Mouse (Mus musculus): ENCODE measurements around the gene Fndc10.
A peak's percentile ranks its signal among the peaks of the same experiment; 100 is the strongest.
"Not testable (repeated sequence)": the region's sequence is repeated elsewhere in the genome, so short reads cannot be mapped to it uniquely, and the experiment has no call there.

Fndc10 gene

DNA sequence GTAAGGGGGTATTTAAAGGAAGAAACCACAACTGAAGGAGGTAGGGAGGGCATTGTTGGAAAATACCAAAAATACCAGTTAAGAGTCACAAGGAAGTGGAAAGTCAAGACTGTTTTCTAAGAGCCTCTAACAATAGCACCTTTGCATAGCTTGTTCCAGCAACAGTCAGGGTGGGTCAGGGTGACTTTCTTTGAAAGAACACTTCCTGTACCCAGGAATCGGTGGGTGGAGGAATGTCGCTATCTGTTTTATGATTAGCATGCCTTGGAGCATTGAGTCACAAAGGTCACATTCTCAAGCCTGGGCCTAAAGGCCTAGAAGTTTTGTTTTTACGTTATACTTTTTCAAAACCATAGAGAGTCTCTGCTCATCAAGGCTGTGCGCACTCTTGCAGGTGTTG is 6.4 kb upstream of the Fndc10 start:
- DNase-seq (ENCODE audit: low read depth), result not testable (repeated sequence)

DNA sequence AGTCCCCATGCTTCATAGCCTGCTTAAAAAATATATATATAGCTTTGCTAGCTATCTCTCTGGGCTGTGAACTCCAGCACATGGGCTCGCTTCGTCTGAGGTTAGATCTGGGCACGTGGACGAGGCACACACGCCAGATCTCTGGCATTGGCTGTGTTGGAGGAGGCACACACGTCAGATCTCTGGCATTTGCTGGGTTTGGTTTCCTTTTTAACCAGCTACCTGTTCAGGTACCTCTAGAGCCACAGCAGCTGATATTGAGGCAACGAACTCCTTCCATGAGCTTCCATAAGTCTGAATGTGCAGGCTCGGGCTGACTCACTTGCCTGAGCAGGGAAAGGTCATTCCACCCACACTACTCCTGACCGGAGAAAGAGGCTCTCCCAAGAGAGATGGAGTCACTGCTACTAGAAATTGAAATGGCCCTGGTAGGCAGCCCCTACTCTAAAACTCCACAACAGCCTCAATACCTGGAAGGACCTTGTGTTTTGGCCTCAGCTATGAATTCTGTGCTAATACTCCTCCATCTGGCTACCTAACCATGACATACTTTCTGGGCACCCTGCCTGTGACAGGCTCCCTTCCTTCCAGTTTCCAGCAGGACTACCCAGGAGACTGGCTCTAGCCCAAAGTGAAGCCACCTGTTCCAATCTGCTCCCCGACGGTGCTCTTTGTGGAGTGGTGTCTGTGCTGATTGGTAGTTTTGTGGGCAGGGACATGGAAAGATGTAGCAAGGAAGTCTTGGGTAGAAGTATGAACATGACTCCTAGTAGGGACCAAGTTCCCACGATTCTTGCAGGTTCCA is 3.4 kb upstream of the Fndc10 start:
- no peak for DNase-seq (ENCODE audit: low read depth)

DNA sequence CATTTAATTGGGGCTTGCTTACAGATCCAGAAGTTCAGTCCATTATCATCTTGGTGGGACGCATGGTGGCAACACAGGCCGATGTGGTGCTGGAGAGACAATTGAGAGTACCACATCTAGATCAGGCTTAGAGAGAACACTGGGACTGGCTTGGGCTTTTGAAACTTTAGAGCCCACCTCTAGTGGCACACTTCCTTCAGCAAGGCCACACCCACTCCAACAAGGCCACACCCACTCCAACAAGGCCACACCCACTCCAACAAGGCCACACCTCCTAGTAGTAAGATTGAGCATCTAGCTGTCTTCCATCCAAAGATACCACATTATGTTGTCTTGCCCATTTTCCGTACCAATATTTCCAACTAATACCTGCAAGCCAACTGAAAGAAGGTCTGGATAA is 1.7 kb upstream of the Fndc10 start:
- DNase-seq (ENCODE audit: low read depth), result no peak

DNA sequence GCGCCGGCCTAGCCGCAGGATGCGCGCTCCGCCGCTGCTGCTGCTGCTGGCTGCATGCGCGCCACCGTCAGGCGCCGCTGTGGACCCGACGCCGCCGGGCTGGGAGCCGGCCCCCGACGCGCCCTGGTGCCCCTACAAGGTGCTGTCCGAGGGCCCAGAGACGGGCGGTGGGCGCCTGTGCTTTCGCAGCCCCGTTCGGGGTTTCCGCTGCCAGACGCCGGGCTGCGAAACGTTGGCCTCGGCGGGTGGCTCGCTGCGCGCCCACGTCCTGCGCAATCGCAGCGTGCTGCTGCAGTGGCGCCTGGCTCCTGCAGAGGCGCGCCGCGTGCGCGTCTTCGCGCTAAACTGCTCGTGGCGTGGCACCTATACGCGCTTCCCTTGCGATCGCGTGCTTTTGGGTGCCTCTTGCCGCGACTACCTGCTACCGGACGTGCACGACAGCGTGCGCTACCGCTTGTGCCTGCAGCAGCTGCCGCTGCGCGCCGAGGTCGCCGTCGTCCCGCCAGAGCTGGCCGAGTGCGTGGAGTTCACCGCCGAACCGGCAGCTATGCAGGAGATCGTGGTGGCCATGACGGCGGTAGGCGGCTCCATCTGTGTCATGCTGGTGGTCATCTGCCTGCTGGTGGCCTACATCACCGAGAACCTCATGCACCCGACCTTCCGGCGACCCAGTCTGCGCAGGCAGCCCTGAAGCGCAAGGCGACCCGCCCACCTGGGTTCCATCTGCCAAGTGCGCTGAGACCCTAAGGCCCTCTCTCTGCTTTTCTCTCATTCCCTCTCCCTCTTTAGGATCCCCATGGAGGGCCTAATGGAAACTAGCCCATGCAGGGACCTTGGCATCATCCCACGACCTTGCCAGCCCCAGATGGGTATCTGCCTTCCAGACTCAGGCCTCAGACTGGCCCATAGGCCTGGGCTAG is 600 bp downstream of the Fndc10 start:
- DNase-seq (ENCODE audit: low read depth), result no peak

DNA sequence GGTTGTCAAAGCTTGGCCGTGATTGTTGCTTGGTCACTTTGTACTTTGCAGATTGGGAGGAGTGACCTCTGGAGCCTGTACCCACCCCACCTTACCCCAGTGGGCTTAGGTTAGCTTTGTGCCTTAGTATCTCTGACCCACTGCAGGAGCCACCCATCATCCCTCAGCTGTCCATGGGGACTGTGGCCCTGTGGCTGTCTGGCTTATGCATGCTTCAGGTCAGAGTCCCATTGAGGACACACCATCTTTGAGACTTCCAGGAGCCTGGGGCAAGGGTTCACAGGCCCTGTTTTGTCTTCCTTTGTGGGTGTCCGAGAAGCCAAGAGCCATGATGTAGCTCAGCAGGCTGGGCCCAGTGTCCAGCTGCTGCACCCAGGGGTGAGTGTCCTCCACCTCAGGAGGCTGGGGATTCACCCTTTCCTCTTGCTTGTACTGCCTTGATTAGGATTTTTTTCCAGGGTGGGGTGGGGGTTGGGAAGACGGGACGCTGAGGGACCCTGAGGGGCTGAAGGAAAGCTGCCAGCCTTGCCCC is 1.5 kb downstream of the Fndc10 start:
- no peak for DNase-seq (ENCODE audit: low read depth)

DNA sequence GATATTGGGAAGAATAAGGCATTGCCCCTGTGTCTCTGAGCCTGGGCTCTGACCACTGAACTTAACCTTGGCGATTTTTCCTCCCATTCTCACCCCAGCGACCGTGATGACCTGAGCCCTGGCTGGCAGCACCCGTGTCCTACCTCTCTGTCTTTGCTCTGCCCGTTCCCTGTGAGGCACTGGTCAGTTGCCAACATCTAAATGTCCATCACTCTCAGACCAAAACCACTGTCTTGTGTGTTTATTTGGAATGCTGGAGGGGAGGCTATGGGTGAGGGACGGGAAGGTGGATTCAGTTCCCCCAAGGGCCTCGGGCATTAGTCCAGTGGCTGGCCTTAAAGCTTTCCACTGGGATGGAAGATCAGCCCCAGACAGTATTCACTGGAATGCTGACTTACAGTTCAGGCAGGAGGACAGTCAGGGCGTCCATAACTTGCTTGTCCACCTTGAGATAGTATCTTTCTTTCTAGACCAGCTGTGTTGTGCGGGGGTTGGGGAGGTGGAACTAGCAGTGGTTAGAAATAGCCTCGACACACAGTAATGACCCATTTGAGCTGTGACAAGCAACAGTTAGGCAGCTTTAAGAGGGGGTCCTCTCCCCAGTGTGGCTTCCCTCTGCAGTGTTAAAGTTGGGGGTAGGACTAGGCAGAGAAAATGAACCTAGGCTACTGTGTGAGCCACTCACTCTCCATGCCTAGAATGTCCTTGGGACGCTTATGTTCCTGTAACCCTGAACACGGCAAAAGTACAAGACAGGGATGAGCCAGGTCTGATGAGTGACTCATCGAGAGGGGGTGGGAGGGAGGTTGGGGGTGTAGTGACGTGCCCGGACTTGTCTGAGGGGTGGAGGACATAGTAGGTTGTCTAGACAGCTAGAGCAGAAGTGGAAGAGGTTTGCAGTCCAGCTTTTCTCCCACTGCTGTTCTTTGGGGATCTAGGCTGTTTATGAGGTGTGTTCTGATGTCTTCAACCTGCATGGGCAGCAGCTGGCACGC is 2.4 kb downstream of the Fndc10 start:
- DNase-seq (ENCODE audit: low read depth), result no peak

DNA sequence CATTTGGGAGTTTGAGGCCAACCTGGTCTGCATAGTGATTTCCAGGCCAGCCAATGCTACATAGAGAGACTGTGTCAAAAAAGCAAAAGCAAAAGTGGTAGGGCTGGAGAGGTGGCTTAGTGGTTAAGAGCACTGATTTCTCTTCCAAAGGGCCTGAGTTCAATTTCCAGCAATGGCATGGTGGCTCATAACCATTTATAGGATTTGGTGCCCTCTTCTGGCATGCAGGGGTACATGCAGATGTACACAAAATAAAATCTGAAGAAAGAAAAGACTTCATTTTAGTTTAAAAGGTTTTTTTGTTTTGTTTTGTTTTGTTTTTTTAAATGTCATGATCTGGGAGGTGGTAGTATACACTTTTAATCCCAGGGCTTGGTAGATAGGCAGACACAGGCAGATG is 6.3 kb downstream of the Fndc10 start:
- no peak for DNase-seq (ENCODE audit: low read depth)

DNA sequence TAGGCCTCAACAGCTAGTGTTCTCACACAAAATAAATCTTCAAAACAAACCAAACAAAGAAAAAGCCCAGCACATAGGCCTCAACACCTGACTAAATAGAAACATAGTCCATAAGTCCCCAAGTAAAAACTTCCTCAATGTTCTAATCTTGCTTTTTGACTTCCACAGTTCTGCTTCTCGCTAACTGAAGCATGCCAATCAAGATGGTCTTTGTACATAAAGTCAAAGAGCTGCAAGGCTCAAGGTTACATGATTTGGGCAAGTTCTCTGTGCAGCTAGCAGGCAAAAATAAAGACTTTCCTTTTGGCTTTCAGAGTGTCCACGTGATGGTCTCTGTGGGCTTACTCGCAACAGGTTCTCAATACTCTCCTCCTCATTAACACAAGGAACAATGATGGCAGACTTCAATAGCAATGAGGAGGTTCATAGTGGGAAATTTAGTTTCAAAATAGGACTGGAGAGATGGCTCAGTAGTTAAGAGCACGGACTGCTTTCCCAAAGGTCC is 9.3 kb downstream of the Fndc10 start:
- no peak for DNase-seq (ENCODE audit: low read depth)

DNA sequence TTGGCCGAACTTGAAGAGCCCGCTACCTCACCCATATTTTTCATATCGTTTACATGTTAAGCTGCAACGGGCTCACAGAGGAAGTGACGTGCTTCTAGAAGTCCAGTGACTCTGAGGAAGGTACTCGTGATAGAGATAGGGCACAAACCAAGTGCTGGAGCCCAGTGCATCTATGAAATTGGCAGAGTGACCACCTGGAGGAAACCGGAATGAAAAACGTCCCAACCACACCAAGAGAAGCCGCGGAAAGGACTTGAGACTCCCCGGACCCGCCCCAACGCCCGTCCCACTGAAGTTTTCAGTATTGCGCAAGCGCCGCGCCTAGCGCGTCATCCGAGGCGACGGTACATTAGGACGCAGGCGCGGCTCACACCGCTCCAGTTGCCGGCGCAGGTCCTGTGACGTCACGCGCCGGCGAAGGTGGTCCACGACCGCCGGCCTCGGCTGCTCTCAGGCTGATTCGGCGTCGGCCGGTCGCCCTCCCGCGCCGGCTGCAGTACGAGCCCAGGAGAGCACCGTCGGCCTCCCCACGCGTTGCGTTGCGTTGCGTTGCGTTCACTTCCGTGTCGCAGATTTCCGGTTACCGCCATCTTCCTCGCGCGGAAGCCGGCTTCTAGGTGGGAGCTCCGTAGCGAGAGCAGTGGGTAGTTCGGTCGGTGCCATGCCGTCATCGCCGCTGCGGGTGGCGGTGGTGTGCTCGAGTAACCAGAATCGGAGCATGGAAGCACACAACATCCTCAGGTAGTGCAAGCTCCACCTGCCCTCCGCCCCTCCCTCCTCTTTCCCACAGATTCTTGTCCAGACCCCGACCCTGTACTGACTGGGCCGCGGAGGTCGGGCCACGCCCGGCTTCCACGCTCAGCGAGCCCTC is 10.8 kb downstream of the Fndc10 start, which contains the start of gene Ssu72:
Gene Ssu72 (plus strand): TSS at position 80 of the 871 bp plus-strand sequence.
- DNase-seq (ENCODE audit: low read depth), result peak; percentile 89

DNA sequence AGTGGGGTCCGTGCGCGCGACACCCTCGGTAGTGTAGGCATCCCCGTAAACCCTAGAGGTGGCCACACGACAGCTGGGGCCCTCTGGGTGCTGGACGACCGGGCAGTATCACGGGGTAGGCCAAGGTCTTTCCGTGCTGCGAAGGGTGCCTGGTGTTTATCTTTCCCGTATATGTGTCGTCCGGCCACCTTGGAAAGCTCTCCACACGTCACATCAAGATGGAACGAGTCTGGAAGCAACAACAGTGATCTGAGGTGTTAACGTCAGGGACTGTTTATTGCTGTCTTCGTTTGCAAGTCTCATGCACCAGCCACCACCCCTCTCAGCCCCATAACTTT is 11.4 kb downstream of the Fndc10 start:
- no peak for DNase-seq (ENCODE audit: low read depth)

DNA sequence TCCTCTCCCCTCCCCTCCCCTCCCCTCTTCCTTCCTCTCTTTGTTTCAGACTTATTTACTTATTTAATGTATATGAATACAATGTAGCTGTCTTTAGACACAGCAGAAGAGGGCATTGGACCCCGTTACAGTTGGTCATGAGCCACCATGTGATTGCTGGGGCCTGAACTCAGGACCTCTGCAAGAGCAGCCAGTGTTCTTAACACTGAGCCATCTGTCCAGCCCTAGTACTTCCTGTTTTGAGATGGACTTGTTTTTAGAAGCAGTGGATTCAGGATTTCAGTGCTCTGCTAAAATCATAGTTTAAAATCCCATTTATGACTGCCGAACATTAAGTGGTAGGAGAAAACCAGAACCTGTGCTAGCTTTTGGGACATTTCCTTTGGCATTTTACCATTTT is 14.4 kb downstream of the Fndc10 start:
- no peak for DNase-seq (ENCODE audit: low read depth)

DNA sequence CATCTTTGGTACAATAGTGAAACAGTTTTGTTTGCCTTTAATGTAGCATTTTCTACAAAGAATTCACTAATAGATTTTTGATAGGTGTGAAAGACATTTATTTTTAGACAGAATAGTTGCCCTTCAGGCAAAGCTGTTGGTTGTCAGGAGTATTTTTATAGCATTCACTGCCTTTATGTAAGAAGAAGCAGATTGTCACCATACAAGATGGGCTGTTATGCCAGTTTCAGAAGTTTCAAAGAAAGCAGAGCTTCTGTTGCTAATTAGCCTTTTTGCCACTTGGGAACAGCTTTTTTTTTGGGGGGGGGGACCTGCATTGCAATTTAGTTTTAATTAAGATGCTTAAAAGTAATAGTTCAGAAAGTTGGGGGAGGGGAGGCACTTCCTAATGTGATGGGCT is 14.8 kb downstream of the Fndc10 start:
- no peak for DNase-seq (ENCODE audit: low read depth)

DNA sequence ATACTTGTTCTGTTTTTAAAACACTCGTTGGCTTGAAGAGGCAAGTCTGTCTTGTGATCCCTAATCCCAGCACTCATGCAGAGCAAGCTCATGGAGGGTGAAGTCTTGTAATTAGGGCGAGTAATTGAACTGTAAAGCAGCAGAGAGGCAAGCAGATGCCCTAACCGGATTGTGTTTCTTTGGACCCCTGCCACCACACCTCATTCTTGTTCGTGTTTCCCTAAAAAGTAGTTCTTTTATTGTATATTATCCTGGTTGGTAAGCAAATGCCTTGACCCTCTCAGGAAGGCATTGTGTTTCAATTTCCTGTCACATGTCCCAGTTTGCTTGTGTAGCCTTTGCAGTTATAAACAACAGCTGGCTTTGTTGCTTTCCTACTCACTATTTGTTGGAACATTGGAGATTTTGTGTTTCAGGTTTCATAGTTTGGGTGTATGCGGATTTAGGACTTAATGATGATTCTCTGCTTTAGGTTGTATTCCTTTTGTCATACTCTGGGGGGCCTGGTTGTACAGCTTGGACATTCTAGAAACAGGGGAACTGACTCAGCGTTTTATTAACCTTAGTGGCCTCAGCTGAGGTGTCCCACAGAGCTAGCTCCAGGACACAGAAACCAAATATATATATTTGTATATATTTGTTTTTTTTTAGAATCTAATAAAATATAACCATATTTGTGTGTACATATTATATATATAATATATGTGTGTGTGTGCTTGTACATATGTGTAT is 16.5 kb downstream of the Fndc10 start:
- no peak for DNase-seq (ENCODE audit: low read depth)

DNA sequence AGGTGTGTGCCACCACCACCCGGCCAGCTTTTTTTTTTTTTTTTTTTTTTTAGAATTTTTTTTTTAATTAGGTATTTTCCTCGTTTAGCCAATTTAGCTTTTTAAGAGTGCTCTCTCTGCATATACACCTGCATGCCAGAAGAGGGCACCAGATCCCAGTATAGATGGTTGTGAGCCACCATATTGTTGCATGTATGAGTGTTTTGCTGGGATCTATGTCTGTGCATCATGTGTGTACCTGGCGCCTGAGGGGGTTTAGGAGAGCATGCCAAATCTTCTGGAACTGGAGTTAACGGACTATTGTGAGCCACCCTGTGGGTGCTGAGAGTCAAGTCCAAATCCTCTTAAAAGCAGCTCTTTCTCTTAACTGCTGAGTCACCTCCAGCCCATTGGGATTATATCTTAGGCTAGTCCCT is 27.5 kb downstream of the Fndc10 start:
- DNase-seq (ENCODE audit: low read depth), result no peak

DNA sequence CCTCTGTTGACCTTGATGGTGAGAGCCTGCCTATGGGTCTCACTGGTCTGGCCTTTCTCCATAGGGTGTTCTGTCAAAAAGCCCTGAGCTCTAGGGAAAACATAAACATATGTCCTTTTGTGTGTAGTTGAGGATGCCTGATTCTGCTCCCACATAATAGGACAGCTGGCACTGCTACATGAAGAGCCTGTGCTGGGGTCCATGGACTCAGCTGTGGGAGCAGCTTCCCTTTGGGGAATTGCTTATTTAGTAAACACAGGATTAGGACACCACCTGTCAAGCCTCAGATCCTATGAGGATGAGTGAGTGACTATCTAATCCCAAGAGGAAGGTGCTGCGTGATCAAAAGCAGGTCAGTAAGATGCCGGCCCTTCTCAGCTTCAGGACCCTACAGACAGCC is 33.9 kb downstream of the Fndc10 start:
- no peak for DNase-seq (ENCODE audit: low read depth)

DNA sequence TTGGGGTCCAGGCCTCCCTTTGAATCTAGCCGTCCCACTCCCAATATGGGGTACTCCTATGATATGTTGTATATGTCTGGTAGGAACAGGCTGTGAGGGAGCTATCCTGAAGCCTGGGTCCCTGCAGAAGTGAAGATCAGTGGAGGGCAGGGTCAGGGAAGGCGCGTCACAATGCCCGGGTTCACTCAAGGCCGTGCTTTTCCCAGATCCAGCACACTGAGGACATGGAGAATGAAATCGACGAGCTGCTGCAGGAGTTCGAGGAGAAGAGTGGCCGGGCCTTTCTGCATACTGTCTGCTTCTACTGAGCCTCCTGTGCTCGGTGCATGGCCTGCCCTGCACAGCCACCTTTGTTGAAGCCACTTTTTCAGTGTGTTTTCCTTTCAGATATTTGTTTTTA is 39.1 kb downstream of the Fndc10 start:
- DNase-seq (ENCODE audit: low read depth), result no peak

DNA sequence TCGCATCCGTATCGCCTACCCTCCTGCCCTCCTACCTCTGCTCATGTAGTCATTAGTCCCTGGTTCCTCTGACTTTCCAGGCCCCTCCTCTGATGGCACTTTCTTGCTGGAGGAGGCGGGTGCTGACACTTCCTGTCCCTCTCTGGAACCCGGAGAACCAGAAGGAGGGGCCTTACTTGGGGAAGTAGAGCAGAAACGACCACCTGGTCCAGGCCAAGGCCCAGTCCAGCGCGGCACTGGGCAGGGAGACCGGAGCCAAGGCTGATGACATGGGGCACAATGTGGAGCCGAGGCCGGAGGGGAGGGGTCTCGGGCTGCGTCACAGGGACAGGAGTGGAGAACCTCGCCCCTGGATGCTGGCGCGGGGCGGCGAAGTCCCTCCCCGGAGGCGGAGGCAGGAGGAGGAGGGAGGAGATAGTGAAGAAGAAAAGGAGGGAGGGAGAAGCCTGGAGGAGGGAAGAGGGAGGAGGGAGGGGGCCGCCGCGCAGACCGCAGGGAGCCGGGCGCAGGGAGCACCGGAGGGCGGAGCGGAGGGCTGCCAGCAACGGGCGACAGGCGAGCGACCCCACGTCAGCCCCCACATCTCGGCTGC is 40.3 kb downstream of the Fndc10 start, which contains the start of gene Tmem240:
Gene Tmem240 (plus strand): TSS at position 451 of the 592 bp plus-strand sequence.
- DNase-seq (ENCODE audit: low read depth), result peak; percentile 77

DNA sequence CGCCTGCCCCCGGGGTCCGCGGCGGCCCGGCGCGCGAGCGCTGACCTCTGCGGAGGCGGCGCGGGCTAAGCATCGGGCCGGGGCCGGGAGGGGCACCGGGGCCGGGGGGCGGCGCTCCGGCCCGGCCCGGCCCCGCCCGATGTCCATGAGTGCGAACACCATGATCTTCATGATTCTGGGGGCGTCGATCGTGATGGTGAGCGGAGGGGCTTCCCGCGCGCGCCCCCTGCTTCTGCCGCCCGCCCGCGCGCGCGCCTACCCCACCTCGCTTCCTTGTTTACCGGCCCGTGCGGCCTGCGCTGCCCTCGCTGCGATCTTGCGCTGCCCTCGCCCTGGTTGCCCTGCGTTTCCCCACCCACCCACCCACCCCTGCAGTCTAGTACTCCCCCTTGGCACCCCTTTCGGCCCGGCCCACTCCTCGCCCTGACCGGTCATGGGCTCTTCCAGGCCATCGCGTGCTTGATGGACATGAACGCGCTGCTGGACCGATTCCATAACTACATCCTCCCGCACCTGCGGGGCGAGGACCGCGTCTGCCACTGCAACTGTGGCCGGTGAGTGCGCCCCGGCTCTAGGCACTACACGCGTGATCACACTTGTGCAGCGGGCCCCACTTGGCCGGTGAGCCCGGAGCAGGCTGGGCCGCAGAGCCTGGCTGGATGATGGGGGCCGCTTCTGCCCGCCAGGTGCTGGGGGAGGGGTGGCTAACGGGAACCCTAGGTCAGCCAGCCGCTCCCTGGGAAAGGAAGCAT is 41.0 kb downstream of the Fndc10 start:
- DNase-seq (ENCODE audit: low read depth), result no peak

DNA sequence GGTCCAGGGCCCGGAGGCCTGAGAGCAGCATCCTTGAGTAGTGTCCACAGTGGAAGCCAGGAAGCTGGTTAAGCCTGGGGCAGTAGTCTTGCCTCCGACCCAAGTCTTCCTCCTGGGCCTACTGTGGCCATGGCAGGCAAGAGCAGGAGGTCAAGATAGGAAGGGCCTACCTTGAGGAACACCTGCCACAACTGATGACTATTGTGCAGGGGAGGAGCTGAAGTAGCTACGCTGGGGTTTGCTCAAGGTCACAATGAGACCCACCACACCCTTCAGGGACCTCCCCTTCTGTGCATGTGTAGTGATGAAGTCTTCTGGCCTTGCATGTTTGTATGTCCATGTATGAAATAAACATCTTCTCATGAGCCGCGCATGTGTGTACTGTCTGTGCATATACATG is 41.6 kb downstream of the Fndc10 start:
- no peak for DNase-seq (ENCODE audit: low read depth)
